Mouse (Mus musculus) heart, postnatal 36 days (tissue): ENCODE measurements around the gene Mtmr6. TPM values are rescaled to one million over a fixed set of nuclear protein-coding genes. Genes with fewer than 3 reads are reported as not detected.
"Not testable (repeated sequence)": the region's sequence is repeated elsewhere in the genome, so short reads cannot be mapped to it uniquely, and the experiment has no call there.

Source experiments
- DNase-seq, 2 experiments: peaks; one replicate each; pipeline ENCODE4 v3.0.0; 2021 to 2022
- intact Hi-C: fragments of 180-260 bp; cut with DNase I; formaldehyde crosslinking; loops from one replicate; pipeline ENCODE4 v1.15.1; 2025
- microRNA-seq, 2 experiments: library from miRNA; unstranded; fragments of <30 nt; microRNA quantifications; one replicate each; pipeline ENCODE4 v1.2.0; 2021; ENCODE audit warnings: borderline number of aligned reads in 2 of 2
- total RNA-seq, 2 experiments: library from RNA; stranded (reverse); gene quantifications; 2 replicates each; pipeline ENCODE4 v1.2.3; 2021

Mtmr6 gene
- total RNA-seq, 2 experiments from 2014 or later, result 31.4 TPM

GRCm38 (mm10) chr14:60286194-60286863 is 21.3 kb downstream of the Mtmr6 start:
- intact Hi-C loops, result no loop called here

DNA sequence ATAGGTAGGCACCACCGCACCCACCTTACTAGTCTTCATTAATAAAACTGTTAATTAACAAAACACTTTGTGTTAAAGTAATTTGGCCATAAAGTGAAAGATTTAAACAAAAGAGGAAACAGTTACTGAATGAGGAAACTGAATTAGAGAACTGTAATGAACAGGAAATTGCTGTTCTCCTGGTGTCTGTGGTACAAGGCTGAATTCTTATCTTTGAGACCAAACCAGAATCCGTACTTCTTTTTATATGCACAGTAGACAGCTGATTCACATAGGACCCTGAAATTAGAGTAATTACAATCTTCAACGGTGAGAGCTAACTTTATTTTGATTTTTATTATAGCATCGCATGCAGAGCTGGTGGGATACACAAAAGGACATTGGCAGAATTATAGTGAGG is 25.3 kb downstream of the Mtmr6 start:
- intact Hi-C loops, result no loop called here
- no peak for DNase-seq

More at GRCm38 (mm10) chr14:60286194-60286863, 21.3 kb downstream of the Mtmr6 start:
- DNase-seq, result no peak

GRCm38 (mm10) chr14:60295531-60295930 is 30.5 kb downstream of the Mtmr6 start:
- DNase-seq, result no peak
- intact Hi-C loops, result no loop called here

- DNase-seq, result no peak
- intact Hi-C loops, result no loop called here
Measured at GRCm38 (mm10) chr14:60300224-60300991, 35.4 kb downstream of the Mtmr6 start.

- intact Hi-C loops, result no loop called here
- no peak for DNase-seq
Measured at GRCm38 (mm10) chr14:60301024-60301423, 36.0 kb downstream of the Mtmr6 start.

GRCm38 (mm10) chr14:60302441-60302840 is 37.4 kb downstream of the Mtmr6 start:
- no peak for DNase-seq
- intact Hi-C loops, result no loop called here

DNA sequence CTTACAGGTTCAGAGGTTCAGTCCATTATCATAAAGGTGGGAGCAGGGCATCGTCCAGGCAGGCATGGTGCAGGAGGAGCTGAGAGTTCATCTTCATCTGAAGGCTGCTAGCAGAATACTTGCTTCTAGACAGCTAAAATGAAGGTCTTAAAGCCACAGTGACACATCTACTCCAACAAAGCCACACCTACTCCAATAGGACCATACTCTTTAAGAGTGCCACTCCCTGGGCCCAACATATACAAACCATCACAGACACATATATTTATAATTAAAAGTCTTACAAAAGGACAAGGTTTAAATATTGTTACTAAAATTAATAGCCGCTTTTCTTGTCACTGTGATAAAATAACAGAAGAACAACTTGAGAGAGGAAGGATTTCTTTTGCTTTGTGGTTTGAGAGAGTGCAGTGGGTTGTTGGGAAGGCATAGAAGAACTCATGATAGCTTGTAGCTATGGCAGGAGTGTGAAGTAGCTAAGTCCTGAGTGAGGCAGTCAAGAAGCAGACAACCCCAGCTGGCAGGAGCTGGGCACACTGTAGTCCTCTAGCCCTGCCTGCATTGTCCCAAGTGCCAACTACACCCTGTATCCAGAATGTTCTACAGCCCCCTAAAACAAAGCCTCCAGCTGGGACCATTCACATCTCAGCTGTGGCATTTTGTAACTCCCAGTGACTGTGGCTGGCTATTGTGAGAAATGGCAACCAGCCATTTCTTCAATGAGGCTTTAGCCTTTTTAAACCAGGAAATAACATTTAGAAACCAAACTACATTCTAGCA is 39.6 kb downstream of the Mtmr6 start:
- intact Hi-C loops, result no loop called here
- no peak for DNase-seq

GRCm38 (mm10) chr14:60308113-60308512 is 43.1 kb downstream of the Mtmr6 start:
- intact Hi-C loops, result no loop called here
- DNase-seq, result no peak

GRCm38 (mm10) chr14:60310691-60311090 is 45.7 kb downstream of the Mtmr6 start:
- intact Hi-C loops, result no loop called here
- no peak for DNase-seq

DNA sequence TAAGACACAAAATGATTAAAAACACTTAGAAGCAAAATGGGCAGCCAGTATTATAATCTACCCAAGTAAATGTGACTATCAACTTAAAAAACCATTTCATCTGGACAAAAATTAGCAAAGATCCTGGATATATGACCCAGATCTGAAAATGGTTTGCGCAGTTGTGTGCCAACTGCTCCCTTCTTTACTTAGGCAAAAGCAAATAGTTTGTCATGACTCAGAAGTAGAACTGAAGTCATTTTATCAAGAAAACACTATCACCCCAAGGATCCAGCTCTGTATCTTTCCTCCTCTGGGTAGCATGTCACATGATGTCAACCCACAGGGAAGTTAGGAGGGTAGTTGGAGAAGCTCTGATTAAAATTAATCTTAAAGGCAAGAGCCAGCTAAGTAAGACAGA is 54.2 kb downstream of the Mtmr6 start:
- DNase-seq, result no peak
- intact Hi-C loops, result no loop called here

- DNase-seq, result no peak
- intact Hi-C loops, result no loop called here
Measured at GRCm38 (mm10) chr14:60320813-60321212, 55.8 kb downstream of the Mtmr6 start.

DNA sequence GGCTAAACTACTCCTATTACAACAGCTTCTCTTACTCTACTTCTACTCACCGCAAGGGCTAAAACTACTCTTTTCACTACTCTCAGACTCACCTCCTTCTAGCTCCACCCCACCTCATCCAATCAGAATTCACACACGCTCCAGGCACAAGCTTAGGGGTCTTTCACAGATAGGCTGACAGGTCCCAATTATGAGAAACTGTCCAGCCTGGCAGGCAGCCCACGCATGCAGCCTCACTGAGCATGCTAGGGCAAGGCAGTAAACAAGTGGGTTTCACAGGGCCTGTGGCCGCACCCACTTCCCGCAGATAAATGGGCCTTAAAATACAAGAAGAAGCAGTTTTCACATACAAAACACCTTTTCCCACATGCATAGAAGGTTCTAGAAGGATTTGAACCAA is 75.0 kb downstream of the Mtmr6 start:
- DNase-seq, intact Hi-C loops: not testable (repeated sequence)

- DNase-seq, result no peak
- intact Hi-C loops, result no loop called here
Measured at GRCm38 (mm10) chr14:60340570-60340969, 75.5 kb downstream of the Mtmr6 start.

- intact Hi-C loops, result no loop called here
- DNase-seq, result no peak
Measured at GRCm38 (mm10) chr14:60345326-60345876, 80.4 kb downstream of the Mtmr6 start.

Small RNAs within 50 kb of the gene (microRNA-seq; reads per million reads assigned to microRNA genes)
- gene Mir719, result 0 reads per million in 2 experiments

Other genes starting within 250 kb of the Mtmr6 start
- 1 to 10 TPM; 4.4 to 5.0 TPM for gene Atp8a2, start 68.0 kb upstream of the Mtmr6 start, total RNA-seq
- not detected for gene Nupl1, start 13.8 kb upstream of the Mtmr6 start, total RNA-seq
- gene Gm49336, start 13.7 kb upstream of the Mtmr6 start, total RNA-seq, result 10 to 100 TPM; 28.4 to 30.9 TPM
- not detected for gene Amer2, start 108.0 kb downstream of the Mtmr6 start, total RNA-seq